Mouse (Mus musculus): ENCODE results near the gene H2-Q10. TPM values are rescaled to one million over a fixed set of nuclear protein-coding genes. Genes with fewer than 3 reads are reported as not detected.

The H2-Q10 gene
- not detected in 2 replicates for polyA plus RNA-seq (2021; fragmentation: Nextera tagmentation)
- long read RNA-seq, experiment 1, result 0 reads
- long read RNA-seq, experiment 2, result 0 reads

DNA sequence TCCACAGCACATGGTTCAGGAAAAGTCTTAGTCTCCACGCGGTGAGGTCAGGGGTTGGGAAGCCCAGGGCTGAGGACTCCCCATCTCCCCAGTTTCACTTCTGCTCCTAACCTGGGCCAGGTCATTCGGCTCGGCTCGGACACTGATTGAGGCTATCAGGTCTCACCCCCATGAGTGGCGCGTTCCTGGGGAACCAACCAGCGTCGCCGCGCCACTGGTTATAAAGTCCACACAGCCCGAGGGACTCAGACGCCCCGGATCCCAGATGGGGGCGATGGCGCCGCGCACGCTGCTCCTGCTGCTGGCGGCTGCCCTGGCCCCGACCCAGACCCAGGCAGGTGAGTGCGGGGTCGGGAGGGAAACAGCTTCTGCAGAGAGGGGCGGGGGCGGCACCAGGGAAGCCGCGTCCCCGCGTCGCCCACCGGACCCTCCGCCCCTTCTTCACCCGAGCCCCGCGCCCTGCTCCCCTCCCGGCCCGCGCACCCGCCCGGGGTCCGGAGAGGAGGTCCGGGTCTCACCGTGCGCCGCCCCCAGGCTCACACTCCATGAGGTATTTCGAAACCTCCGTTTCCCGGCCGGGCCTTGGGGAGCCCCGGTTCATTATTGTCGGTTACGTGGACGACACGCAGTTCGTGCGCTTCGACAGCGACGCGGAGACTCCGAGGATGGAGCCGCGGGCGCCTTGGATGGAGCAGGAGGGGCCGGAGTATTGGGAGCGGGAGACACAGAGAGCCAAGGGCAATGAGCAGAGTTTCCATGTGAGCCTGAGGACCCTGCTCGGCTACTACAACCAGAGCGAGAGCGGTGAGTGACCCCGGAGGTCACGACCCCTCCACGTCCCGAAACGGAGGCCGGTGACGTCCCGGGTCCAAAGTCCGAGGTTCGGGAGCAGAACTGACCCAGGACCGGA is at the start of gene H2-Q10:
TSS of gene H2-Q10 (plus strand) at position 248 of the 910 bp plus-strand sequence.

DNA sequence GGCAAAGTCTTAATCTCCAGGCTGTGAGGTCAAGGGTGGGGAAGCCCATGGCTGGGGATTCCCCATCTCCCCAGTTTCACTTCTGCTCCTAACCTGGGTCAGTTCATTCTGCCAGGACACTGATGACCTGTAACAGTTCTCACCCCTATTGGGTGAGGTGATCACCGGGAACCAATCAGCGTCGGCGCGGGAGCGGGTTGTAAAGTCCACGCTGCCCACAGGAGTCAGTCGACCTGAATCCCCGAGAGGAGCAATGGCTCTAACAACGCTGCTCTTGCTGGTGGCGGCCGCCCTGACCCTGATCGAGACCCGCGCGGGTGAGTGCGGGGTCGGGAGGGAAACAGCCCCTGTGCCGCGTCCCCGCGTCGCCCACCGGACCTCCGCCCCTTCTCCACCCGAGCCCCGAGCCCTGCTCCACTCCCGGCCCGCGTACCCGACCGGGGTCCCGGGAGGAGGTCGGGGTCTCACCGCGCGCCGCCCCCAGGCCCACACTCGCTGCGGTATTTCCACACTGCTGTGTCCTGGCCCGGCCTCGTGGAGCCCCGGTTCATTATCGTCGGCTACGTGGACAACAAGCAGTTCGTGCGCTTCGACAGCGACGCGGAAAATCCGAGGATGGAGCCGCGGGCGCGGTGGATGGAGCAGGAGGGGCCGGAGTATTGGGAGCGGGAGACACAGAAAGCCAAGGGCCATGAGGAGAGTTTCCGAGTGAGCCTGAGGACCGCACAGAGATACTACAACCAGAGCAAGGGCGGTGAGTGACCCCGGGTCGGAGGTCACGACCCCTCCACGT is 45.1 kb upstream of the H2-Q10 start, which contains the start of gene H2-Q6:
TSS of gene H2-Q6 (plus strand) at position 227 of the 793 bp plus-strand sequence.

GRCm38 (mm10) chr17:35438885-35439284 is 31.0 kb upstream of the H2-Q10 start, which contains the start of gene H2-Q7:
Gene H2-Q7 (plus strand): TSS chr17:35439155.

GRCm38 (mm10) chr17:35505776-35506175 is 35.9 kb downstream of the H2-Q10 start, which contains the start of gene Pou5f1:
Gene Pou5f1 (plus strand): TSS chr17:35506018.

DNA sequence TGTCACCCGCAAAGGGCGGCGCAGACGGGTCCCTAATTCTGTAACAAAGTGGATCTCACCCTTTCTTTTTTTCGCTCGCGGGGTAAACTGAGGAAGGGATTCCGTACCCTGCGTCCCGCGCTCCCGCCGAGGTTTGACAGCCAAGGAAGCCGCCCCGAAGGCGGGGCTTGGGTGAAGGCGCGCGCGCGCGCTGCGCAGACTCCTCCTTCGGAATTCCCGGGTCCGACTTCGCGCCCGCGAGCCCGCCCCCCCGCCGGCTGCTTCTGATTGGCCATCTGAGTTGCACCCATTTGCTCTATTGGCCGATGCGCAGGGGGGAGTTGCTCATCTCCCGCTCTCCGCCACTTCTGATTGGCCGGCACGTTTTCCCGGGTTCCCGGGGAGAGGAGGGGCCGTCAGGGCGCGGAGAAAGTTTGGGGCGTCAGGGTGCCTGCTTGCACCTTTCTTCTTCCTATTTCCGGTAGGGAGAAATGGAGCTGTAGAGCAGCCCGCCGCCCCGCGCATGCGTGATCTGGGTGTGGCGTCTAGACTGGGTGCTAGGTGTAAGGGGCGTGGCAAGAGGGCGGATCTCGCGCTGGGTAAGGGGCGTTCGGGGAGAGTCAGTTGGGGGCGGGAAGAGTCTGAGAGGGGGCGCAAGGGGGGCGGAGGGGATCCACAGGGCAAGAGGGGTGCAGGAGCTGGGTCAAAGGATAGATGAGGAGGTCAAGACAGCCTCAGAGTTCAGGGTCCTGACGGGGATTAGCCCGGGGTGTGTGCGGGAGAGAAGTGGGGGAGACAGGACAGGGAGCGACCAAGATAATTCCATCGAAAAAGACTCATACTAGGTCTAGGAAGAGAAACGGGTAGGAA is 47.0 kb downstream of the H2-Q10 start, which contains the start of the genes Tcf19 and Cchcr1:
TSS of gene Tcf19 (minus strand) at position 173 of the 849 bp plus-strand sequence.
TSS of gene Cchcr1 (plus strand) at position 449 of the 849 bp plus-strand sequence.

Other genes with a start within 250 kb of the H2-Q10 start
- not detected in 2 replicates for gene Gm16181, start 249.3 kb upstream of the H2-Q10 start, polyA plus RNA-seq (2021; fragmentation: Nextera tagmentation)
- gene Atp6v1g2, start 236.4 kb upstream of the H2-Q10 start, polyA plus RNA-seq (2021; fragmentation: Nextera tagmentation), result 685 and 716 TPM in 2 replicates
- 6.4 and 9.7 TPM in 2 replicates for gene Nfkbil1, start 234.3 kb upstream of the H2-Q10 start, polyA plus RNA-seq (2021; fragmentation: Nextera tagmentation)
- 193 and 215 TPM in 2 replicates for gene Ddx39b, start 228.3 kb upstream of the H2-Q10 start, polyA plus RNA-seq (2021; fragmentation: Nextera tagmentation)
- 68.9 and 78.2 TPM in 2 replicates for gene H2-D1, start 207.4 kb upstream of the H2-Q10 start, polyA plus RNA-seq (2021; fragmentation: Nextera tagmentation)
- 0.13 TPM in 1 of 2 replicates, not detected in the other for gene H2-Q1, start 149.7 kb upstream of the H2-Q10 start, polyA plus RNA-seq (2021; fragmentation: Nextera tagmentation)
- gene H2-Q2, start 127.8 kb upstream of the H2-Q10 start, polyA plus RNA-seq (2021; fragmentation: Nextera tagmentation), result 0.13 and 0.69 TPM in 2 replicates
- gene H2-Q4, start 90.5 kb upstream of the H2-Q10 start, polyA plus RNA-seq (2021; fragmentation: Nextera tagmentation), result 0.09 and 0.36 TPM in 2 replicates
- gene H2-Q6, start 45.2 kb upstream of the H2-Q10 start, polyA plus RNA-seq (2021; fragmentation: Nextera tagmentation), result 1.2 and 1.6 TPM in 2 replicates
- gene H2-Q7, start 30.9 kb upstream of the H2-Q10 start, polyA plus RNA-seq (2021; fragmentation: Nextera tagmentation), result 2.5 and 2.7 TPM in 2 replicates
- gene Pou5f1, start 35.9 kb downstream of the H2-Q10 start, polyA plus RNA-seq (2021; fragmentation: Nextera tagmentation), result not detected in 2 replicates
- gene Tcf19, start 46.7 kb downstream of the H2-Q10 start, polyA plus RNA-seq (2021; fragmentation: Nextera tagmentation), result 4.4 and 6.9 TPM in 2 replicates
- gene Cchcr1, start 47.0 kb downstream of the H2-Q10 start, polyA plus RNA-seq (2021; fragmentation: Nextera tagmentation), result 0.92 and 1.5 TPM in 2 replicates
- not detected in 2 replicates for gene Psors1c2, start 63.1 kb downstream of the H2-Q10 start, polyA plus RNA-seq (2021; fragmentation: Nextera tagmentation)
- 0.31 and 0.38 TPM in 2 replicates for gene Cdsn, start 82.0 kb downstream of the H2-Q10 start, polyA plus RNA-seq (2021; fragmentation: Nextera tagmentation)
- gene 2300002M23Rik, start 97.4 kb downstream of the H2-Q10 start, polyA plus RNA-seq (2021; fragmentation: Nextera tagmentation), result 0.11 TPM in 1 of 2 replicates, not detected in the other
- not detected in 2 replicates for gene Sfta2, start 131.5 kb downstream of the H2-Q10 start, polyA plus RNA-seq (2021; fragmentation: Nextera tagmentation)
- gene Gm9573, start 156.5 kb downstream of the H2-Q10 start, polyA plus RNA-seq (2021; fragmentation: Nextera tagmentation), result not detected in 2 replicates
- gene Mucl3, start 173.6 kb downstream of the H2-Q10 start, polyA plus RNA-seq (2021; fragmentation: Nextera tagmentation), result not detected in 2 replicates
- 2.7 and 3.8 TPM in 2 replicates for gene Vars2, start 197.5 kb downstream of the H2-Q10 start, polyA plus RNA-seq (2021; fragmentation: Nextera tagmentation)
- 28.3 and 28.8 TPM in 2 replicates for gene Gtf2h4, start 203.7 kb downstream of the H2-Q10 start, polyA plus RNA-seq (2021; fragmentation: Nextera tagmentation)
- gene Ddr1, start 234.5 kb downstream of the H2-Q10 start, polyA plus RNA-seq (2021; fragmentation: Nextera tagmentation), result 19.8 and 22.8 TPM in 2 replicates